Mouse (Mus musculus) hematopoietic stem cell, adult 5-6 weeks (primary cell): ENCODE data around the gene Apol10a. TPM values are rescaled to one million over a fixed set of nuclear protein-coding genes. Genes with fewer than 3 reads are reported as not detected.
"Not testable (repeated sequence)": the region's sequence is repeated elsewhere in the genome, so short reads cannot be mapped to it uniquely, and the experiment has no call there.

ENCODE experiments used
- ATAC-seq, 2 experiments: fragments of 125-278 bp in 1 of 2; replicated peaks in 1 of 2; 2 replicates each; pipeline ENCODE4 v1.8.0; 2016 to 2017; ENCODE audit warnings: inconsistent platforms in 2 of 2, mild to moderate bottlenecking in 2 of 2, moderate number of reproducible peaks in 2 of 2, low read depth in 1 of 2, moderate TSS enrichment in 1 of 2; ENCODE audit not compliant: low FRiP score in 2 of 2, poor library complexity in 2 of 2, severe bottlenecking in 2 of 2, insufficient read depth in 1 of 2, low TSS enrichment in 1 of 2
- total RNA-seq: library from RNA; stranded (forward); fragments of 172-1452, 232-1000 nt; gene quantifications from 2 replicates; pipeline ENCODE4 v1.2.3, GENCODE M21; 2017

Apol10a gene
- not detected in 2 replicates for total RNA-seq

- ATAC-seq = not testable (repeated sequence)
Measured at GRCm38 (mm10) chr15:77476693-77477092, at the start of gene Apol10a. TSS of gene Apol10a (plus strand) at chr15:77477047.

GRCm38 (mm10) chr15:77428690-77429448 lies 48.0 kb upstream of the Apol10a start:
- ATAC-seq = not testable (repeated sequence)

DNA sequence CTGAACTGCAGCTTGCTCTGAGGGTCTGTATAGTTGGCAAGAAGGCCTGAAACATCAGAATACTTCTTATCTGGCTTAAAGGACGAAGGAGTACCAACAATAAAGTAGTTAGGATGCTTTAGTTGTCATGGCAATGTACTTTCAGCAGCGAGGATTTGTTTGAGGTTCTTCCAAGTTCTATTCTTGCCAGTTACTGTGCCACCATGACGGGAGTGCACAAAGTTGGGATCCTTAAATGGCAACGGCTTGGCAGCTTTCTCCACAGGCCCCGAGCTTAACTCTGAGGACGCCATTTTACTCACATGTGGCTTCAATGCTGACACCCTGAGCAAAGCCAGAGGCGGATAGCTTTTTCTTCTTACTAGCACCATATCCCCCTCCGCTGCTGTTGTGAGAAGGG lies 32.1 kb upstream of the Apol10a start:
- not testable (repeated sequence) for ATAC-seq

DNA sequence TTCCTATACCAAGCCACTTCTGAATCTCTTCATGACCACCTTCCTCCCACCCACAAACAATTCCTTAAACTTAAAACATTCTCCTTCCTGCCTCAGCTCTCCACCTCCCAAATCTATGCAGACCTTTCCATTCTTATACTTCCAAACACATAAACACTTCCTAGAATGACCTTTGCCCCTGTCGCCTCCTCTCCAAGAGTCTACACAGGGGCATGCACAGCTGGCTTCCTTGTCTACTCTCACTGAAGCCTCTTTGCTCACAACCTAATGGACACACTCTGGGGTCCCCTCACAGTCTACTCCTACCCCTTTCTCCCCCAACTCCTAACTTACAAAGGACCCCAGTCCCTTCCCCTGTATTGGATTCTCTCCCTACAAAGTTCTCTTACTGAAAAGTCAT lies 31.2 kb upstream of the Apol10a start:
- ATAC-seq = not testable (repeated sequence)

GRCm38 (mm10) chr15:77447392-77447791 lies 29.5 kb upstream of the Apol10a start, which contains the start of gene Apol7b:
TSS of gene Apol7b (minus strand) at chr15:77447492.
- peak in 1 of 2 experiments; percentile 32; a peak in 1 of 4 replicates for ATAC-seq

DNA sequence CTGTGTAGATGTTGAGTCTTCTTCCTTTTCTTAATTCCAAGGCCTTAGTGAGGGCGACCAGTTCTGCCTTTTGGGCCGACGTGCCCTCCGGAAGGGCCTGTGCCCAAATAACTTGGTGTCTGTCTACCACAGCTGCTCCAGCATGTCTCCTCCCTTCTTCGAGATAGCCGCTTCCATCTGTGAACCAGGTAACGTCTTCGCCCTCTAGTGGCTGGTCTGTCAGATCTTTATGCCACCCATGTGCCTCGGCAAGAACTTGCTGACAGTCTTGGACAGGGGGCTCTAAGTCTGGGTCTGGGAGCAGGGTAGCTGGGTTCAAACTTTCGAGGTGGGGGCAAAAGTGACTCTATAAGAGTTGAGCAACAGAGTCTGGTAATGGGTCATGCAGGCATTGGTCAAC lies 26.9 kb upstream of the Apol10a start:
- not testable (repeated sequence) for ATAC-seq

DNA sequence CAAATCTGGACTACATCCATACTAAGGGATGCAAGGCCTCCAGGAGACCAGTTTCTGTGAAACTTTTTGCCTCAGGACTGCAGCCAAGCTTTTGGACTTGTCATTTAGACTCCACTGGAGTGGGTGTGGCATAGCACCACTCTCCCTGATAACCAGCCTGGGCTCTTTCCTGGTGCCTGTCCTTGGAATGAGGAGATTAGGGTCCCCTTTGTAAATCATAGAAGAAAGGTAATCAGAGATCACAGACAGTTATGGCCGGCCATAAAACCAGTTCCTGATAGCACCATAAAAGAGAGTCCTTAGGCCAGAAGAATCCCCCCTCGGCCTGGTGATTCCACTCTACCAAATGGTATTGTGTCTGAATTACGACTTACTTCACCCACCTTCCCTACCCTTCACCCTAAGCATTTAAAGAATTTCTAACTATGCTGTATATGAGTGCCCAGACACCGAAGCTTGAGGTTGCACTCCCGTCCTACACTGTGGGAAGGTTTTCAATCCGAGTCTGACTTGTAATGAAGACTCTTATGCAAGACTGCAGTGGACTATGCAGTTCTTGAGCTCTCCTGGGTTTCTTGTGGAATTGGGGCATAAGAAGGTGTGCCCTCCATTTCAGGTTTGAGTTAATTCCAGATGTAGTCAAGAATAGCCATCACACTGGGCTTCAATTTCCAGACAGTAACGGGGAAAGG lies 2.0 kb upstream of the Apol10a start:
- ATAC-seq = not testable (repeated sequence)

GRCm38 (mm10) chr15:77482140-77482794 lies 5.4 kb downstream of the Apol10a start:
- ATAC-seq = no peak

GRCm38 (mm10) chr15:77493181-77493580 lies 16.3 kb downstream of the Apol10a start:
- ATAC-seq = not testable (repeated sequence)

GRCm38 (mm10) chr15:77494694-77495093 lies 17.8 kb downstream of the Apol10a start:
- peak; percentile 76 to 77 for ATAC-seq

DNA sequence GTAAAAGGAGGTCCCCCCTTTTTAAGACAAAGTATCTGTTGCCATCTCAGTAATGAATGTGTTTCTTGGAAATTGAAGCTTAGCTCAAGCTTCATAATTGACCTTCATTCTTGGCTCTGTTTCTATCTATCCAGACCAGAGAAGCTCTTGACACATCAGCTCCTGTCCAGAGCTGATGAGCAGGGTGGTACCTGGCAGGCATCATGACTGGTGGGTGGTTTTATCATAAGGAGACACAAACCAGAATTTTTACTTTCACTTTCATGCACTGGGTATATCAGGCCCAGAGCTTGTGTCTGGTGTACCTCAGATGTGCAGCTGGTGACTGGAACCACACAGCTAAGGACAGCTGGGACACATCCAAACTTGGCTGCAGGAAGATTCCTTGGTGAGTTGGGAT lies 31.1 kb downstream of the Apol10a start, which contains the start of gene Apol11a:
Gene Apol11a (plus strand): TSS at position 306 of the 400 bp plus-strand sequence.
- ATAC-seq = not testable (repeated sequence)

DNA sequence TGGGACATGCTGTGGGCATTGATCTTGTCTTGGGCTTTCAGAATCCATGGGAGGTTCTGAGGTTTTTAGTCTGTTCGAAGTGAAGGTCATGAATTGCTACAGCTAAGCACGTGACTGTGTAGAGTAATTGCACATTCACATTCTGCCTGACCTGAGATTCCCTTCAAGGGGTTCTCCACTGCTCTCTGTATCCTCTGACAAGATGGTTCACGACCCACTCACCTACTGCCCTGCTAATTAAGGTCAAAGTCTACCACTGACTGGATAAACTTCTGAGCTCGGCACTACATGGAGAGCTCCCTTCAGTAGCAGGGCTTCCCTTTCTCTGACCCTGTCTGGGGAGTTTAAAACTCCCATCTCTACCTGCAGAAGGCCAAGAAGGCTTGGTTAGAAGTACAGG lies 43.7 kb downstream of the Apol10a start:
- ATAC-seq = not testable (repeated sequence)

- ATAC-seq = peak in 1 of 2 experiments; percentile 47; a peak in 1 of 4 replicates
Measured at GRCm38 (mm10) chr15:77523186-77523843, 46.5 kb downstream of the Apol10a start.

- no peak for ATAC-seq
Measured at GRCm38 (mm10) chr15:77533216-77533615, 56.4 kb downstream of the Apol10a start, which contains the start of gene Apol7c. TSS of gene Apol7c (minus strand) at chr15:77533316.

GRCm38 (mm10) chr15:77539221-77539620 lies 62.4 kb downstream of the Apol10a start:
- ATAC-seq = not testable (repeated sequence)
